Mouse (Mus musculus) lung, postnatal 36 days (tissue): ENCODE measurements around the gene Rerg.

ENCODE experiments used
- DNase-seq: peaks from one replicate; pipeline ENCODE4 v3.0.0; 2022; ENCODE audit warnings: mixed read lengths

The Rerg gene

GRCm38 (mm10) chr6:137126224-137126623 lies 44.1 kb downstream of the Rerg start:
- peak; percentile 34 for DNase-seq

DNA sequence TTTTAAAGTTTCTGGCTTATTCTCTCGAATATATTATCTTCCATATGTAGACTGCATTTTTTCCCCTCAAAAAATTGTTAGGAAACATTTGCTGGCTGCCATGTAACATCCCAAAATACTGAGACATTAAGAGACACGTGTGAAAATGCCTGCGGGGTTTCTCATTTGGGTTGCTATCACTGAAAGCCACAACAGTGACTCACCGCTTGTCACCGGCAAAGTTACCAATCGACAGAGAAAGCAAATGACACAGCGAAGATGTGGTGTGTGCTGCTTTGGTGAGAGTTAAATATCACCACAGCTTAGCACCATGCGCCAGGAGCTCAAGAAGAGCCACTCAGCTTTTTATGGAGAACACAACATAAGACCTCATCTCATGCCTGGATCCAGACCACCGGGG lies 44.9 kb downstream of the Rerg start:
- DNase-seq, result no peak

- no peak for DNase-seq
Observed at GRCm38 (mm10) chr6:137125006-137125405, 45.3 kb downstream of the Rerg start.

DNA sequence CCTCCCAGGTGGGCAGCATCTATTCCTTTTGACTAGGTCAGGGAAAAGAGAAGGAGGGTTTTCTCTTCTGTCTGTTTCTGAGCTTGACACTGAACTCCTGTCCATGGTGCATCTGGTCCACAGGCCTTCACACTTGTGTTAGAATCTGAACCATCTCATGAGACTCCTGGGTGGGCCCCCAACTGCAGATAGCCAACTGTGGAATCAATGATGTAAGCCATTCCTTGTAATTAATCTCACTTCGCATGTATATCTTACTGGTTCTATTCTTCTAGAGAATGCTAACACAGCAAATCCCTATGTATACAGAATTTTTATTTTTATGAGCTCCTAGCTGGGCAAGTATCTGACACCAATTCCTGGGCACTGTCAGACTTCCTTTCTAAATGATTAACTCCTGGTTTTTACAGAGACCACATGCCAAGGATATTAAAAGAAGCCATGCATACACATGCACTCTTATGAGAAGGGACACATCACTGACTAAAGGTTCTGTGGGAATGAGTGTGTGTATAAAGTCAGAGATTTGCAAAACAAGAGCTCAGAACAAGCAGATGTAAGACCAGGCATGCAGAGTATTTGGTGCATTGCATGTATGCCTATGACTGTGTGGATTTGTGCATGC lies 53.3 kb downstream of the Rerg start:
- no peak for DNase-seq

GRCm38 (mm10) chr6:137114859-137115258 lies 55.4 kb downstream of the Rerg start:
- DNase-seq, result no peak

DNA sequence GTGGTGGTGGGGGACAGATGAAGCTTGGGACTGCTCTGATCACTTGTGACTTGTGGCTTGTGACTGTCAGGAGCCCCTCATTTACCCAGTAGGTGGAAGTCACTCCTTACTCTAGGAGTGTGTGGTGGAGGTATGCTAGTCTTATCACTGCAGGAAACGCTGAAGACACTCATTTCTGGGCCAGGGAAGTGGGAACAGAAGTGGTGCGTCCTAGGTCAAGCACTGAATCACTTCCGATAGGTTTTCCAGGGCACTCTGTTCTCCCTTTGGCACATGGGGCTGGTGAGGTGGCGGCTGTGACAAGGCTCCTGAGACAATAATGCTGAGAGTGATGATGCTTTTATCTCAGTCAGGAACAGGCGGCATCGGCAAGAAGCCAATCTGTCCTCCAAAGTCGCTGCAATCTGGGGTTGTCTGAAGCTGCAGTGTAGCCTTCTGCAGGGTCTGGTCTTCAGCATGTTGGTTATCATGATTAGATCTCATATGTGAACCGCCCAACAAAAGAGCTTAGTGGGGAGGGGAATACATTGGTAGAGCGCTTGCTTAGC lies 59.0 kb downstream of the Rerg start:
- DNase-seq, result peak; percentile 6

DNA sequence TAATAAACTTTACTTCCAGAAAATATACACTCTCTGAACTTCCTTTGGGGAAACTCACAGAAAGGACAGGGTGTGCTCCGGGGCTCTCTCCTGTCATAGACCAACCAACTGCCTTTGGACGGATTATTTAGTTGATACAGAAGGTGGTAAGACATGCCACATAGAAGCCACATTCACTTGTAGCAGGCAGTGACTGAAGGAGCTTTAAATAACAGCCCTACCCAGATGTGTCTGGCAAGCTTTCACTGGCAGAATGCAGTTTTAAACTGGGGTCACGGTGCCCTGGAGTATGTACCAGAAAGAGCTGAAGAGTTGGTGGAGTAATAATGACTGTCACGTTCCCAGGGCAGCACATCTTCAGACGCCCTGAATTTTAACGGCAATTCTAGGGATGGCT lies 59.5 kb downstream of the Rerg start:
- peak; percentile 19 for DNase-seq

DNA sequence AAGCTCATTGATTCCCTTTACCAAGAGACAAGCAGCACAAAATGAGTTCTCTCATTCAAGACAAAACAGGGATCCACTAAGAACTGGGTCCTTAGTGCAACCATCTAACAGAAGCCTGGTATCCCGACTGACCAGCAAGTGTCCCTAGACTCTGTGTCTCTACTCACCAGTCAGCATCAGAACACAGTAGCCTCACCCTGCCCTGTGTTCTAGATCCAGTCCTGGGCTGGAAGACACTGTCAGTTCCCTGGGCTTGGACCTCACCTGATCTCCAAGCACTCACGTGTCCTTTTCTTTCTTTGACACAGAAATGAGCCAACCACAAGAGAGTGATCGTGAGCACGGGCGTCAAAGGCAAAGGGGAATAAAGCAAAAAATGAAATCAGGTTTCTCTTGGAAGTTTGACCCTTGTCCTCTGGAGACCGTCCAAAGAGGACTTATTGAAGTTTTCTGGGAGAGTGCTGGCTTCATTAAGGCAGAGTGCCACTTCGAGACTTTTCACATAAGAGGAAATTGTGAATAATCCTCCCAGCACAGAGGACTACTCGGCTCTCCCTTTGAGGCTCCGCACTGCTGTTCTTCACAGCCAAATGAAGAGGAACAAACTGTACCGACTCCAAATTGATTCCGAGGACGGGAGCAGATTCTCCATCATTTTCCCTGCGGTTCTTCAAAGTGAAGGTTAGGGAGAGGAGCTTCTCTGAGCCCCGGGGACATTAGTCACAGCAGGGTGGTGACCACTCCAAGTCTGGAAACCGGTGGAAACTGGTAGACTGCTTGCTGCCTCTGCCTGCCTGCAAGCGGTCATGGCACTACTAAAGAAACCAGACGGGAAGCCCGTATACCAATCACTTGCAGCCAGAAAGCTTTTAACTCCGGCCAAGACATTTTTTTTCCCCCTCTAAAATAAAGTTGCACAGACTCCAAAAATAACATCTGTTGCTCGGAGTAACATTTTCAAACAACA lies 60.2 kb downstream of the Rerg start:
- DNase-seq, result peak; percentile 67

DNA sequence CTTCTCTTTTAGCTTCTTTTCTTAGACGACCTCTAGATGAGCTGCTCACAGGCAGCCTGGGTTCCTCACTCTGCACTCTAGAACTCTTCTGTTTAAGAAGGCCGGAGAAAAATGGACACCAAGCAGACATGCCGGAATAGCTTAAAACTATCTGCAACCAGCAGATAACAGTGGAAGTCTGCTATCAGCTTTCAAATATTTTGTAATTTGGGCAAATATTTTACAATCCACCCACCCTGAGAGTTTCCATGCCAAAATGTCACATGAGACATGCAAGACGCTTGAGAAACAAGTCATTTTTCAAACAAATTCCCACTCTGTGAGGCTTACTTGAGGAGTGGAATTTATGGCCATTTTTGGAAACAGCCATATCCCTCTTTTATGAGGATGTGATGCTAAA lies 65.0 kb downstream of the Rerg start:
- DNase-seq, result peak; percentile 40

GRCm38 (mm10) chr6:137102662-137103179 lies 67.6 kb downstream of the Rerg start:
- peak; percentile 17 for DNase-seq

GRCm38 (mm10) chr6:137101886-137102661 lies 68.2 kb downstream of the Rerg start:
- no peak for DNase-seq

- peak; percentile 52 for DNase-seq
Observed at GRCm38 (mm10) chr6:137100259-137100658, 70.0 kb downstream of the Rerg start.

DNA sequence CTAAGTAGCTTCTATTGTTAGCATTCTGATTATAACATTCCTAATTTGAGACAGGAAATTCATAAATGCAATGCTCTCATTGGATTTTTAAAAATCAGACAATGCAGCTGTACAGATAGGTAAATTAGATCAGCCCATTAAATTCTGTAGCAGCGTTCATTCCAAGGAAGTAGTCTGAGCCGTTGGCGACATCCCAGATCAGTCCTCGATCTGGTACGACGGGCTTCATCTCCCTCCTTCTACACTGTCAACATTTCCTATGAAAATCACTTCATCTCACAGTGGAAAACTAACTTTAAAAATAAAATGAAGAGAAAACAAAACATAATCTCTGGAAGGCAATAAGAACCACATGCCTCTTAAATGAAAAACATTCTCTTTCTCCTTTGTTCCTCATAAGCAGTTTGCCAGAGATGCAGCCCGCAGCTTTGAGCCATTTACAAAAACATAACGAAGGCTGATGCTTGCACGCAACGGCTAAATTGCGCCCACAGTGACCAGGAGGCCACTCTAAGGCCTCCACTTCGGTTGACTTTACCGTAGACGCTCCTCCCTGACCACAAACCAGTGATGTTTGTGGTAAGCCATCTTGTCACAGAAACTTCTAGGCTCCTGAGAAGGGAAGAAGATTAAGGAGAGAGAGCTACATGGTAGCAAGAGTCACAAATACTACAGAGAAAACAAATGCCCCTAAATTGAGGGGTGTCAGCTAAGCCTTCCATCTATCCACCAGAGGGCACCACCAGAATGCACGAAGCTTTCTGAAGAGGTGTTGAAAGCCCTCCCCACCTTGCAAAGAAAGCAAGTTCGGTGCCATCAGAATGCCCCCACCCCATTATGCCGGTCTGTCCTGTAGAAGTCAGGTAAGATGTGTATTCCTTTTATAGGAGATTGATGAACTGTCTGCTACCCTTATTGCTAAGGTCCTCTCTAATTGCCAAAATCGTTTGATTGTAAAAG lies 71.8 kb downstream of the Rerg start:
- DNase-seq, result peak; percentile 79

DNA sequence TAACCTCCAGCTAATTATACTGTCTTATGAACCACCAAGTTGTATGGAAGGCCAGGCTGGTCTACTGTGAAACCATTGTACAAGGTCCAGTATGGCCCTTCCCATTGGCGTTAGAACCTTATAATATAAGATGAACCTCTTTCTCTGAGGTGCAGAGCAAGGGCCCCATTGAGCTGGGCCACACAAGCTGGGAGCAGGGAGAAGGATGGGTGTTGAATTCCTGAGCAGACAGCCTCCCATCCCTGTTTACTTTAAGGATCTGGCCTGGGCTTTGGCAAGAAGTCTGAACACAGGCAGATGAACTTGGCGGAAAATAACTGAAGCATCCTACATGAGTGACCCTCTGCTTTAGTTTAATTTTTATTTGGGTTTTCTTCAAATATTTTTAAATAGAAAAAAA lies 75.8 kb downstream of the Rerg start:
- DNase-seq, result no peak

- DNase-seq, result no peak
Observed at GRCm38 (mm10) chr6:137088469-137088868, 81.8 kb downstream of the Rerg start.

DNA sequence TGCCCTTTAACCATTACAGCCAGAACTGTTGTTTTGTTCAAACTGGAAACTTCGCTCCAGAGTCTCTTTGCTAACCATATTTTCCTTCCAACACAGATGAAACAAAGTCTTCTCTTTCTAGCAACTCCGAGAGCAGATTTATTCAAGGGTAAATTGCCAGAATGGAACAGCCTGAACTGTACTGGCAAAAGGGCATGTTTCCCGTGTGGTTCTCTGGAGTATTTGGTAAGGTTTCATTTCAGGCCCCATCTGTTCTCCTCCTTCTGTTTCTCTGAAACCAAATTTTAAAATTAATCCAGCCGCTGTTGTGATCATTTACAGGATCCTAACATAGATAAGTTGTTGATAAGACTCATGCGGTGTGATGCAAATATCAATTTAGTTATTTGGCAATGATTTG lies 82.3 kb downstream of the Rerg start:
- DNase-seq, result no peak

DNA sequence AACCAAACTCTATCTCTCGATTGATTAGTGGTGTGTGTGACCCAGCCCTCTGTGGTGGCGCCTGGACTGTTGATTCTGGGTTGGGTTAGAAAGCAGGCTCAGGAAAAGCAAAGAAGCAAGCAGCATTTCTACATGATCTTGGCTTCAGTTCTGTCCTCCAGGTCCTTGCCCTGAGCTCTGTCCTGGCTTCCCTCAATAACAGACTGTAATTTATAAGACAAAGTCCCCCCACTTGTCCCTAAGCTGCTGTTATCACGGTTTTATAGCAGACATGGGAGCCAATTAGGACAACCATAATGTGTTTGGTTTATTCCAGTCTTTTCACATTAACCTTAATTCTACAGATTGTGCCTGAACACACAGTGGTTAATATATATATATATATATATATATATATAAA lies 82.8 kb downstream of the Rerg start:
- DNase-seq, result no peak

GRCm38 (mm10) chr6:137079701-137080100 lies 90.6 kb downstream of the Rerg start:
- DNase-seq, result no peak

DNA sequence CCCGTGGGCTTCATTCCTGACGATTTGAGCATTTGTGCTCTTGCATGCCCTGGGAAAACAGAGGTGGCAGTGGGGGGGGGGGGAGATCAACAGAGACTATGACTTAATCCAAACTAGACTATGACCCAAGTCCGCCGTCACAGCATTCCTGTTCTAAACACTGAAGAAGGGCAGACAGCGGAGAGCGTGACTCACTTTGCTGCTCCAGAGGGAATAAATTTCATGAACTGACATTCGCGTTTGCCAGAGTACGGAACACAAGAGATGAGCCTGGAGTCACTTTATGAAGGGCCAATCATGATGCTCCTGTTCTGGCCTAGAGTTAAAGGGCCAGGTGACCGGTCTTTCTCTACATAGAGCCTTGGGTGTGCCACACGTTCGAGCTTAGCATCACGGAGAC lies 93.6 kb downstream of the Rerg start:
- no peak for DNase-seq

- no peak for DNase-seq
Observed at GRCm38 (mm10) chr6:137076225-137076624, 94.1 kb downstream of the Rerg start.

- no peak for DNase-seq
Observed at GRCm38 (mm10) chr6:137072256-137072655, 98.0 kb downstream of the Rerg start.

- no peak for DNase-seq
Observed at GRCm38 (mm10) chr6:137071466-137071865, 98.8 kb downstream of the Rerg start.
